ENCODE assay signal across 16 mouse cellular contexts in genomic region chr10:96015738-96016137, GRCm38 (mm10).
DNase-seq lines count a peak whose midpoint lies in the region; ATAC-seq lines count a peak whose summit lies in the region.
"Had no signal": no experiment of that assay in that cellular context is flagged by ENCODE, and none has a peak within 500 bp of the region (broad histone marks: within the 10 kb centered on the region; RNA-seq: fewer than 3 reads in every experiment).

No protein-coding gene starts in this region.

- DNase-seq in 416B (ENCODE audit: low read depth) = peak; percentile 94
- DNase-seq in thymus, postnatal 0 days (ENCODE audit: low spot score) = no peak
- no peak for DNase-seq in left cerebral cortex, adult 8-10 months (ENCODE audit: low spot score in 2 of 2)
- no peak for DNase-seq in kidney, postnatal 36 days
- DNase-seq: cerebellum, adult 8-10 months; heart, adult 2 months; heart, postnatal 10 days; layer of hippocampus, adult 9-11 months; liver, embryonic 13.5 days; right cerebral cortex, adult 18-20 months had no signal

- H3K36me3 ChIP-seq in macrophage (ENCODE audit: inconsistent target) = peaks cover 70% of the 10 kb centered on the region

- peak overlapping the region; percentile 98 for H3K27ac ChIP-seq in macrophage
- H3K27ac ChIP-seq: embryonic facial prominence, embryonic 10.5 days; forebrain, embryonic 10.5 days; heart, adult 2 months; liver, embryonic 13.5 days; neural tube, embryonic 15.5 days had no signal

- H3K4me3 ChIP-seq in macrophage (ENCODE audit: inconsistent target) = no peak overlapping the region
- H3K4me3 ChIP-seq: embryonic facial prominence, embryonic 10.5 days; forebrain, embryonic 10.5 days; heart, adult 2 months; liver, embryonic 13.5 days; neural tube, embryonic 15.5 days had no signal

- peaks cover 7% of the 10 kb centered on the region; the same call in 1 of the 2 replicates for H3K79me2 ChIP-seq in macrophage (ENCODE audit: inconsistent target)

- ATAC-seq in CD4-positive, CD25-positive, alpha-beta regulatory T cell, adult 4 months = peak; percentile 95
- peak; percentile 92 for ATAC-seq in activated CD4-positive, CD25-positive, alpha-beta regulatory T cell, adult 4 months
